Mouse (Mus musculus): ENCODE data around the gene Smagp. TPM values are rescaled to one million over a fixed set of nuclear protein-coding genes. Genes with fewer than 3 reads are reported as not detected.

The Smagp gene
- polyA plus RNA-seq, 1 experiment from 2014 or later = 16.2 TPM

DNA sequence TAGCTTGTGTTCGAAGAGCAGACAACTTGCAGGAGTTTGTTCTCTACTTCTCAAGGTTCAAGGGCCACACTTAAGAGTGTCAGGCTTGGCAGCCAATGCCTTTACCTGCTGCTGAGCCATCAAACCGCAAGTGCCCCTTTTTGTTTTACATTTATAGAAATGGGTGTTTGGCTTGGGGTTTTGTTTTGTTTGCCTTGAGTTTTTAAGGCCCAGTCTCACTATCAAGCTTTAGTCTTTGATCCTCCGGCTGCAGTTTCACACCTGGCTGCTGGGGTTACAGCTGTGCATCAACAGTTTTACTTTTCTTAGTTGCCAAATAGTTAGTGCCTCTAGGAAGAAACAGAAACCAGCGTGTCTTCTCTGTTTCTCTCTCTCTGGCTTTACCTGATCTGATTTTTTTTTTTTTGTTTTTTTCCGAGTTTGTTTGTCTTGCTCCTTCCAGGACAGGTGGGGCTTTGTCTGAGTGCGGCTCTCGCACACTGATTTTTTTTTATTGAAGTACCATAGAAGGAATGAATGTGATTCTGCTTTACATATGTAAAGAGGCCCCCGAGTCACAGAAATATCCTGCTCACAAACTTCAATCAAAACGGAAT is 38.4 kb downstream of the Smagp start:
- DNase-seq (ENCODE audit: low spot score) = no peak
- H3K27me3 ChIP-seq (ENCODE audit: insufficient read depth, poor library complexity, severe bottlenecking) = peaks cover 46% of the 10 kb centered on the region
- H3K4me3 ChIP-seq = peak overlapping the region; percentile 88
- no peaks in the 10 kb centered on the region for H3K36me3 ChIP-seq
- no peaks in the 10 kb centered on the region for H3K9me3 ChIP-seq
- peaks cover 17% of the 10 kb centered on the region for H3K4me1 ChIP-seq
- no peak overlapping the region for H3K27ac ChIP-seq
- 19% methylated on average over 9 of the region's 9 CpGs for WGBS

- H3K27ac ChIP-seq = no peak overlapping the region
- H3K36me3 ChIP-seq = no peaks in the 10 kb centered on the region
- no peaks in the 10 kb centered on the region for H3K27me3 ChIP-seq (ENCODE audit: insufficient read depth, poor library complexity, severe bottlenecking)
- no peaks in the 10 kb centered on the region for H3K4me1 ChIP-seq
- H3K4me3 ChIP-seq = no peak overlapping the region
- H3K9me3 ChIP-seq = no peaks in the 10 kb centered on the region
- DNase-seq (ENCODE audit: low spot score) = no peak
- 82% methylated on average over 6 of the region's 6 CpGs for WGBS
Measured at GRCm38 (mm10) chr15:100592817-100593216, 43.9 kb downstream of the Smagp start.

- Histone ChIP-seq H3K4me3 (no peak overlapping the region), H3K36me3 (peaks cover 4% of the 10 kb centered on the region; the same call in 1 of the 2 replicates), H3K9me3 (no peaks in the 10 kb centered on the region), H3K27me3 (ENCODE audit: insufficient read depth, poor library complexity, severe bottlenecking) (peaks cover 11% of the 10 kb centered on the region; the same call in 1 of the 2 replicates), H3K27ac (no peak overlapping the region), H3K4me1 (no peaks in the 10 kb centered on the region)
- DNase-seq (ENCODE audit: low spot score) = no peak
- WGBS = 63% methylated on average over 8 of the region's 8 CpGs
Measured at GRCm38 (mm10) chr15:100590436-100590835, 46.3 kb downstream of the Smagp start.

GRCm38 (mm10) chr15:100588297-100588696 is 48.4 kb downstream of the Smagp start:
- Histone ChIP-seq H3K4me1 (no peaks in the 10 kb centered on the region), H3K9me3 (no peaks in the 10 kb centered on the region), H3K4me3 (no peak overlapping the region), H3K27ac (no peak overlapping the region), H3K27me3 (ENCODE audit: insufficient read depth, poor library complexity, severe bottlenecking) (peaks cover 18% of the 10 kb centered on the region), H3K36me3 (peaks cover 4% of the 10 kb centered on the region; the same call in 1 of the 2 replicates)
- 80% methylated on average over 6 of the region's 6 CpGs for WGBS
- no peak for DNase-seq (ENCODE audit: low spot score)

GRCm38 (mm10) chr15:100587166-100587565 is 49.6 kb downstream of the Smagp start:
- 78% methylated on average over 4 of the region's 4 CpGs for WGBS

DNA sequence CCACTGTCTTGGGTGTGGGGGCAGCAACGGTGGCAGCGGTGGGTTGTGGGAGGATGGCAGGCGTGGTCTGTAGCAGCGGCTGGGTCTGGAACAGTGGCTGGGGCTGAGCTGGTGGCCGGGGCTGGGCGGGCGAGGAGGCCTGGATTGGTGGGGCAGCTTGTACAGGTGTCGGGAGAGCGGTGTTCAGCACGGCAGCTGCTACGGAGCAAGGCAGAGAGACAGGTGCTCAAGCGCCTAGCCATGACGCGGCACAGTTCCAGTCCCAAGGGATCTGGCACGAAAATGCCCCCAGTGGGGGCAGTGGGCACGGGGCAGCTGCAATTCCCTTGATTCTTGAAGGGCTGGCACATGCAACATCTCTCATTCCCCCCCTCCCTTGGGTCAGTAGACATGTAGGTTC is 50.8 kb downstream of the Smagp start:
- DNase-seq (ENCODE audit: low spot score) = no peak
- H3K4me1 ChIP-seq = no peaks in the 10 kb centered on the region
- H3K4me3 ChIP-seq = no peak overlapping the region
- H3K36me3 ChIP-seq = peaks cover 4% of the 10 kb centered on the region; the same call in 1 of the 2 replicates
- no peak overlapping the region for H3K27ac ChIP-seq
- H3K27me3 ChIP-seq (ENCODE audit: insufficient read depth, poor library complexity, severe bottlenecking) = peaks cover 28% of the 10 kb centered on the region
- no peaks in the 10 kb centered on the region for H3K9me3 ChIP-seq
- 88% methylated on average over 16 of the region's 16 CpGs for WGBS

More at GRCm38 (mm10) chr15:100587166-100587565, 49.6 kb downstream of the Smagp start:
- H3K4me3 ChIP-seq = no peak overlapping the region
- peaks cover 28% of the 10 kb centered on the region for H3K27me3 ChIP-seq (ENCODE audit: insufficient read depth, poor library complexity, severe bottlenecking)
- peaks cover 4% of the 10 kb centered on the region; the same call in 1 of the 2 replicates for H3K36me3 ChIP-seq
- H3K27ac ChIP-seq = no peak overlapping the region
- H3K9me3 ChIP-seq = no peaks in the 10 kb centered on the region
- DNase-seq (ENCODE audit: low spot score) = no peak
- no peaks in the 10 kb centered on the region for H3K4me1 ChIP-seq

GRCm38 (mm10) chr15:100580108-100580507 is 56.6 kb downstream of the Smagp start:
- Histone ChIP-seq H3K9me3 (no peaks in the 10 kb centered on the region), H3K4me3 (no peak overlapping the region), H3K27ac (no peak overlapping the region), H3K36me3 (0 out of 2 replicates have a peak, but pooled peaks cover 4% of the 10 kb centered on the region), H3K27me3 (ENCODE audit: insufficient read depth, poor library complexity, severe bottlenecking) (peaks cover 39% of the 10 kb centered on the region), H3K4me1 (no peaks in the 10 kb centered on the region)
- DNase-seq (ENCODE audit: low spot score) = no peak
- 87% methylated on average over 10 of the region's 10 CpGs for WGBS

GRCm38 (mm10) chr15:100577972-100578371 is 58.8 kb downstream of the Smagp start:
- no peak for DNase-seq (ENCODE audit: low spot score)
- 82% methylated on average over 16 of the region's 16 CpGs for WGBS
- H3K9me3 ChIP-seq = no peaks in the 10 kb centered on the region
- H3K27me3 ChIP-seq (ENCODE audit: insufficient read depth, poor library complexity, severe bottlenecking) = peaks cover 28% of the 10 kb centered on the region
- 0 out of 2 replicates have a peak, but pooled peaks cover 4% of the 10 kb centered on the region for H3K36me3 ChIP-seq
- no peak overlapping the region for H3K27ac ChIP-seq
- H3K4me1 ChIP-seq = peaks cover 9% of the 10 kb centered on the region
- no peak overlapping the region for H3K4me3 ChIP-seq

GRCm38 (mm10) chr15:100576810-100577209 is 59.9 kb downstream of the Smagp start:
- no peak for DNase-seq (ENCODE audit: low spot score)
- WGBS = 76% methylated on average over 6 of the region's 6 CpGs
- Histone ChIP-seq H3K36me3 (0 out of 2 replicates have a peak, but pooled peaks cover 4% of the 10 kb centered on the region), H3K27ac (no peak overlapping the region), H3K4me1 (peaks cover 9% of the 10 kb centered on the region), H3K27me3 (ENCODE audit: insufficient read depth, poor library complexity, severe bottlenecking) (peaks cover 21% of the 10 kb centered on the region), H3K4me3 (no peak overlapping the region), H3K9me3 (no peaks in the 10 kb centered on the region)

- 80% methylated on average over 6 of the region's 6 CpGs for whole genome bisulfite sequencing
- DNase-seq (ENCODE audit: low spot score) = no peak
- Histone ChIP-seq H3K4me3 (no peak overlapping the region), H3K36me3 (0 out of 2 replicates have a peak, but pooled peaks cover 4% of the 10 kb centered on the region), H3K27me3 (ENCODE audit: insufficient read depth, poor library complexity, severe bottlenecking) (peaks cover 21% of the 10 kb centered on the region), H3K4me1 (peaks cover 9% of the 10 kb centered on the region), H3K9me3 (no peaks in the 10 kb centered on the region), H3K27ac (no peak overlapping the region)
Measured at GRCm38 (mm10) chr15:100576392-100576791, 60.3 kb downstream of the Smagp start.

DNA sequence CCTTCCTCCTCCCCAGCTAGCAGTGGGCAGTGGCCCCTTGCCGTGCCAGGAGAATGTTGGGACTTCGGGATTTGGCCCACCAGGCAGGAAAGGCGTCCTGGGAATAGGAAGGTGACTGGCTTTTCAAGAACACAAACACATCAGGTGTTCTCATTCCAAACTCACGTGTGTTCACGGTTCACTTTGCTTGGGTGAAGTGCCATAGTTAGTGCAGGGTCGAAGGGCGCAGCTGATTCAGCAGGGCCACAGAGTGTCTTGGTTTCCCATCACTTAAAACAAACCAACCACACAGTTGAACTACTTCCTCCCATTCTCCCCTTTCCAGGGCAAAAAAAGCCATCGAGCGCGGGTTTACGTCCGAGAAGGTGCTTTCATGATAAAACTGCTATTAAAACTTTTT is 61.4 kb downstream of the Smagp start:
- H3K9me3 ChIP-seq = no peaks in the 10 kb centered on the region
- 84% methylated on average over 12 of the region's 12 CpGs for WGBS
- DNase-seq (ENCODE audit: low spot score) = no peak

GRCm38 (mm10) chr15:100574378-100574777 is 62.4 kb downstream of the Smagp start:
- H3K27ac ChIP-seq = no peak overlapping the region
- H3K4me3 ChIP-seq = no peak overlapping the region
- H3K27me3 ChIP-seq (ENCODE audit: insufficient read depth, poor library complexity, severe bottlenecking) = peaks cover 21% of the 10 kb centered on the region
- H3K36me3 ChIP-seq = 0 out of 2 replicates have a peak, but pooled peaks cover 4% of the 10 kb centered on the region
- no peak for DNase-seq (ENCODE audit: low spot score)
- 61% methylated on average over 2 of the region's 2 CpGs for WGBS
- no peaks in the 10 kb centered on the region for H3K9me3 ChIP-seq
- H3K4me1 ChIP-seq = peaks cover 9% of the 10 kb centered on the region

More for the DNA sequence above, 61.4 kb downstream of the Smagp start:
- Histone ChIP-seq H3K4me1 (peaks cover 9% of the 10 kb centered on the region), H3K27me3 (ENCODE audit: insufficient read depth, poor library complexity, severe bottlenecking) (peaks cover 21% of the 10 kb centered on the region), H3K36me3 (0 out of 2 replicates have a peak, but pooled peaks cover 4% of the 10 kb centered on the region), H3K4me3 (no peak overlapping the region), H3K27ac (no peak overlapping the region)

GRCm38 (mm10) chr15:100573946-100574345 is 62.8 kb downstream of the Smagp start:
- DNase-seq (ENCODE audit: low spot score) = no peak
- Histone ChIP-seq H3K4me1 (peaks cover 9% of the 10 kb centered on the region), H3K27me3 (ENCODE audit: insufficient read depth, poor library complexity, severe bottlenecking) (peaks cover 21% of the 10 kb centered on the region), H3K4me3 (no peak overlapping the region), H3K36me3 (0 out of 2 replicates have a peak, but pooled peaks cover 4% of the 10 kb centered on the region), H3K27ac (peak overlapping the region; percentile 53; the same call in 1 of the 2 replicates), H3K9me3 (no peaks in the 10 kb centered on the region)
- WGBS = 57% methylated on average over 6 of the region's 6 CpGs

All from heart, embryonic 10.5 days (tissue).